Mouse (Mus musculus): ENCODE data around the gene Scel. TPM values are rescaled to one million over a fixed set of nuclear protein-coding genes. Genes with fewer than 3 reads are reported as not detected.

Scel gene
- total RNA-seq, 2 experiments from 2014 or later = 0.87 to 1.1 TPM

GRCm38 (mm10) chr14:103613573-103614271 is 100.6 kb downstream of the Scel start:
- Histone ChIP-seq H3K27ac (no peak overlapping the region), H3K4me3 (no peak overlapping the region)
- no peak for DNase-seq (ENCODE audit: low spot score in 2 of 2)
- TF ChIP-seq CTCF (conservative IDR thresholded peaks at IDR 0.05) = no peak

- DNase-seq (ENCODE audit: low spot score in 2 of 2) = no peak
- Histone ChIP-seq H3K4me3 (no peak overlapping the region), H3K27ac (no peak overlapping the region)
- TF ChIP-seq CTCF (conservative IDR thresholded peaks at IDR 0.05) = no peak
Observed at GRCm38 (mm10) chr14:103614272-103614587, 101.1 kb downstream of the Scel start.

GRCm38 (mm10) chr14:103619756-103620155 is 106.6 kb downstream of the Scel start:
- TF ChIP-seq CTCF (conservative IDR thresholded peaks at IDR 0.05) = no peak
- DNase-seq (ENCODE audit: low spot score in 2 of 2) = no peak
- no peak overlapping the region for H3K4me3 ChIP-seq
- no peak overlapping the region for H3K27ac ChIP-seq

GRCm38 (mm10) chr14:103621207-103621606 is 108.1 kb downstream of the Scel start:
- Histone ChIP-seq H3K4me3 (no peak overlapping the region), H3K27ac (no peak overlapping the region)
- TF ChIP-seq CTCF (conservative IDR thresholded peaks at IDR 0.05) = no peak
- DNase-seq (ENCODE audit: low spot score in 2 of 2) = no peak

- no peak for TF ChIP-seq CTCF (conservative IDR thresholded peaks at IDR 0.05)
- no peak for DNase-seq (ENCODE audit: low spot score in 2 of 2)
- Histone ChIP-seq H3K27ac (no peak overlapping the region), H3K4me3 (no peak overlapping the region)
Observed at GRCm38 (mm10) chr14:103626100-103626499, 113.0 kb downstream of the Scel start.

GRCm38 (mm10) chr14:103629639-103630364 is 116.7 kb downstream of the Scel start:
- Histone ChIP-seq H3K27ac (no peak overlapping the region), H3K4me3 (no peak overlapping the region)
- TF ChIP-seq CTCF (conservative IDR thresholded peaks at IDR 0.05) = no peak
- no peak for DNase-seq (ENCODE audit: low spot score in 2 of 2)

- TF ChIP-seq CTCF (conservative IDR thresholded peaks at IDR 0.05) = peak; percentile 77
- no peak overlapping the region for H3K4me3 ChIP-seq
- no peak overlapping the region for H3K27ac ChIP-seq
- DNase-seq (ENCODE audit: low spot score in 2 of 2) = peak in 1 of 2 experiments; percentile 63
Observed at GRCm38 (mm10) chr14:103630545-103630944, 117.4 kb downstream of the Scel start.

GRCm38 (mm10) chr14:103643933-103644332 is 130.8 kb downstream of the Scel start:
- Histone ChIP-seq H3K4me3 (no peak overlapping the region), H3K27ac (no peak overlapping the region)
- DNase-seq (ENCODE audit: low spot score in 2 of 2) = no peak
- no peak for TF ChIP-seq CTCF (conservative IDR thresholded peaks at IDR 0.05)

- TF ChIP-seq CTCF (conservative IDR thresholded peaks at IDR 0.05) = no peak
- no peak overlapping the region for H3K4me3 ChIP-seq
- no peak overlapping the region for H3K27ac ChIP-seq
- no peak for DNase-seq (ENCODE audit: low spot score in 2 of 2)
Observed at GRCm38 (mm10) chr14:103647981-103648380, 134.8 kb downstream of the Scel start.

GRCm38 (mm10) chr14:103648623-103649255 is 135.6 kb downstream of the Scel start:
- TF ChIP-seq CTCF (conservative IDR thresholded peaks at IDR 0.05) = no peak
- DNase-seq (ENCODE audit: low spot score in 2 of 2) = no peak
- peak overlapping the region; percentile 18; the same call in 1 of the 2 replicates for H3K4me3 ChIP-seq
- peak overlapping the region; percentile 46; the same call in 1 of the 2 replicates for H3K27ac ChIP-seq

GRCm38 (mm10) chr14:103649302-103649701 is 136.2 kb downstream of the Scel start:
- peak overlapping the region; percentile 90 for H3K4me3 ChIP-seq
- peak overlapping the region; percentile 96; the same call in 1 of the 2 replicates for H3K27ac ChIP-seq
- TF ChIP-seq CTCF (conservative IDR thresholded peaks at IDR 0.05) = no peak
- no peak for DNase-seq (ENCODE audit: low spot score in 2 of 2)

GRCm38 (mm10) chr14:103649896-103650334 is 136.8 kb downstream of the Scel start, which contains the start of gene Slain1:
TSS of gene Slain1 (plus strand) at chr14:103650228.
- H3K27ac ChIP-seq = peak within 1 kb of the TSS; percentile 96
- peak; percentile 91 to 92 for DNase-seq (ENCODE audit: low spot score in 2 of 2)
- TF ChIP-seq CTCF (conservative IDR thresholded peaks at IDR 0.05) = no peak
- peak within 1 kb of the TSS; percentile 90 for H3K4me3 ChIP-seq

GRCm38 (mm10) chr14:103650413-103651101 is 137.4 kb downstream of the Scel start:
- peak overlapping the region; percentile 96 for H3K27ac ChIP-seq
- peak overlapping the region; percentile 90 for H3K4me3 ChIP-seq
- DNase-seq (ENCODE audit: low spot score in 2 of 2) = peak; percentile 44 to 61
- TF ChIP-seq CTCF (conservative IDR thresholded peaks at IDR 0.05) = no peak

Measured in layer of hippocampus, adult 2 months (tissue).